Mouse (Mus musculus): ENCODE data around the gene Anks1b. TPM values are rescaled to one million over a fixed set of nuclear protein-coding genes. Genes with fewer than 3 reads are reported as not detected.

Anks1b gene
- polyA plus RNA-seq, 1 experiment from 2014 or later = 0.71 TPM

GRCm38 (mm10) chr10:90934678-90935077, 1061.4 kb downstream of the Anks1b start:
- Histone ChIP-seq H3K27ac (ENCODE audit: low read length) (no peak overlapping the region), H3K27me3 (replicated peaks; ENCODE audit: control insufficient read depth, insufficient read depth, low read length) (no peaks in the 10 kb centered on the region), H3K36me3 (ENCODE audit: control insufficient read depth, insufficient read depth, low read length) (no peaks in the 10 kb centered on the region), H3K4me1 (ENCODE audit: control insufficient read depth, insufficient read depth, low read length) (no peaks in the 10 kb centered on the region), H3K9me3 (ENCODE audit: control insufficient read depth, low read length) (no peaks in the 10 kb centered on the region), H3K4me3 (ENCODE audit: low read length) (no peak overlapping the region), H3K4me2 (ENCODE audit: low read depth, low read length) (no peak overlapping the region), H3K9ac (ENCODE audit: low read depth, low read length) (no peak overlapping the region)
- no peak for ATAC-seq
- WGBS = 55% methylated on average over 13 of the region's 13 CpGs

GRCm38 (mm10) chr10:90937721-90938460, 1064.6 kb downstream of the Anks1b start:
- H3K9me3 ChIP-seq (ENCODE audit: control insufficient read depth, low read length) = no peaks in the 10 kb centered on the region
- no peak overlapping the region for H3K4me2 ChIP-seq (ENCODE audit: low read depth, low read length)
- H3K9ac ChIP-seq (ENCODE audit: low read depth, low read length) = no peak overlapping the region
- no peaks in the 10 kb centered on the region for H3K4me1 ChIP-seq (ENCODE audit: control insufficient read depth, insufficient read depth, low read length)
- H3K36me3 ChIP-seq (ENCODE audit: control insufficient read depth, insufficient read depth, low read length) = no peaks in the 10 kb centered on the region
- no peak overlapping the region for H3K27ac ChIP-seq (ENCODE audit: low read length)
- H3K27me3 ChIP-seq (replicated peaks; ENCODE audit: control insufficient read depth, insufficient read depth, low read length) = no peaks in the 10 kb centered on the region
- H3K4me3 ChIP-seq (ENCODE audit: low read length) = no peak overlapping the region
- 83% methylated on average over 5 of the region's 5 CpGs for WGBS
- ATAC-seq = no peak

- Histone ChIP-seq H3K36me3 (ENCODE audit: control insufficient read depth, insufficient read depth, low read length) (no peaks in the 10 kb centered on the region), H3K27ac (ENCODE audit: low read length) (no peak overlapping the region), H3K9me3 (ENCODE audit: control insufficient read depth, low read length) (no peaks in the 10 kb centered on the region), H3K4me3 (ENCODE audit: low read length) (no peak overlapping the region), H3K27me3 (replicated peaks; ENCODE audit: control insufficient read depth, insufficient read depth, low read length) (no peaks in the 10 kb centered on the region), H3K4me2 (ENCODE audit: low read depth, low read length) (no peak overlapping the region), H3K9ac (ENCODE audit: low read depth, low read length) (no peak overlapping the region), H3K4me1 (ENCODE audit: control insufficient read depth, insufficient read depth, low read length) (no peaks in the 10 kb centered on the region)
- WGBS = 77% methylated on average over 15 of the region's 15 CpGs
- ATAC-seq = no peak
Observed at GRCm38 (mm10) chr10:90940521-90941520, 1067.5 kb downstream of the Anks1b start.

GRCm38 (mm10) chr10:90942001-90942700, 1068.8 kb downstream of the Anks1b start:
- no peak overlapping the region for H3K27ac ChIP-seq (ENCODE audit: low read length)
- no peak overlapping the region for H3K4me2 ChIP-seq (ENCODE audit: low read depth, low read length)
- no peaks in the 10 kb centered on the region for H3K27me3 ChIP-seq (replicated peaks; ENCODE audit: control insufficient read depth, insufficient read depth, low read length)
- ATAC-seq = no peak
- 84% methylated on average over 14 of the region's 14 CpGs for WGBS
- H3K4me3 ChIP-seq (ENCODE audit: low read length) = no peak overlapping the region
- H3K36me3 ChIP-seq (ENCODE audit: control insufficient read depth, insufficient read depth, low read length) = no peaks in the 10 kb centered on the region
- H3K9ac ChIP-seq (ENCODE audit: low read depth, low read length) = no peak overlapping the region
- no peaks in the 10 kb centered on the region for H3K9me3 ChIP-seq (ENCODE audit: control insufficient read depth, low read length)
- H3K4me1 ChIP-seq (ENCODE audit: control insufficient read depth, insufficient read depth, low read length) = no peaks in the 10 kb centered on the region

- ATAC-seq = no peak
- Histone ChIP-seq H3K36me3 (ENCODE audit: control insufficient read depth, insufficient read depth, low read length) (no peaks in the 10 kb centered on the region), H3K27ac (ENCODE audit: low read length) (no peak overlapping the region), H3K27me3 (replicated peaks; ENCODE audit: control insufficient read depth, insufficient read depth, low read length) (no peaks in the 10 kb centered on the region), H3K9me3 (ENCODE audit: control insufficient read depth, low read length) (no peaks in the 10 kb centered on the region), H3K4me2 (ENCODE audit: low read depth, low read length) (no peak overlapping the region), H3K9ac (ENCODE audit: low read depth, low read length) (no peak overlapping the region), H3K4me1 (ENCODE audit: control insufficient read depth, insufficient read depth, low read length) (no peaks in the 10 kb centered on the region), H3K4me3 (ENCODE audit: low read length) (no peak overlapping the region)
- WGBS = 86% methylated on average over 6 of the region's 6 CpGs
Observed at GRCm38 (mm10) chr10:90947043-90947442, 1073.7 kb downstream of the Anks1b start.

- WGBS = 88% methylated on average over 18 of the region's 18 CpGs
- H3K36me3 ChIP-seq (ENCODE audit: control insufficient read depth, insufficient read depth, low read length) = no peaks in the 10 kb centered on the region
- H3K9me3 ChIP-seq (ENCODE audit: control insufficient read depth, low read length) = no peaks in the 10 kb centered on the region
- no peak overlapping the region for H3K9ac ChIP-seq (ENCODE audit: low read depth, low read length)
- no peaks in the 10 kb centered on the region for H3K4me1 ChIP-seq (ENCODE audit: control insufficient read depth, insufficient read depth, low read length)
- no peak for ATAC-seq
- H3K4me3 ChIP-seq (ENCODE audit: low read length) = no peak overlapping the region
- H3K27me3 ChIP-seq (replicated peaks; ENCODE audit: control insufficient read depth, insufficient read depth, low read length) = no peaks in the 10 kb centered on the region
- no peak overlapping the region for H3K27ac ChIP-seq (ENCODE audit: low read length)
- H3K4me2 ChIP-seq (ENCODE audit: low read depth, low read length) = no peak overlapping the region
Observed at GRCm38 (mm10) chr10:90947608-90948373, 1074.5 kb downstream of the Anks1b start.

- H3K4me2 ChIP-seq (ENCODE audit: low read depth, low read length) = no peak overlapping the region
- no peak overlapping the region for H3K4me3 ChIP-seq (ENCODE audit: low read length)
- no peaks in the 10 kb centered on the region for H3K9me3 ChIP-seq (ENCODE audit: control insufficient read depth, low read length)
- no peak overlapping the region for H3K27ac ChIP-seq (ENCODE audit: low read length)
- no peaks in the 10 kb centered on the region for H3K27me3 ChIP-seq (replicated peaks; ENCODE audit: control insufficient read depth, insufficient read depth, low read length)
- ATAC-seq = no peak
- WGBS = 86% methylated on average over 15 of the region's 15 CpGs
- H3K9ac ChIP-seq (ENCODE audit: low read depth, low read length) = no peak overlapping the region
- no peaks in the 10 kb centered on the region for H3K36me3 ChIP-seq (ENCODE audit: control insufficient read depth, insufficient read depth, low read length)
- no peaks in the 10 kb centered on the region for H3K4me1 ChIP-seq (ENCODE audit: control insufficient read depth, insufficient read depth, low read length)
Observed at GRCm38 (mm10) chr10:90953103-90953709, 1079.9 kb downstream of the Anks1b start.

GRCm38 (mm10) chr10:90953821-90954220, 1080.5 kb downstream of the Anks1b start:
- 65% methylated on average over 6 of the region's 6 CpGs for WGBS
- no peak overlapping the region for H3K27ac ChIP-seq (ENCODE audit: low read length)
- no peaks in the 10 kb centered on the region for H3K36me3 ChIP-seq (ENCODE audit: control insufficient read depth, insufficient read depth, low read length)
- H3K4me2 ChIP-seq (ENCODE audit: low read depth, low read length) = no peak overlapping the region
- H3K9ac ChIP-seq (ENCODE audit: low read depth, low read length) = no peak overlapping the region
- ATAC-seq = no peak
- H3K4me1 ChIP-seq (ENCODE audit: control insufficient read depth, insufficient read depth, low read length) = no peaks in the 10 kb centered on the region
- no peaks in the 10 kb centered on the region for H3K27me3 ChIP-seq (replicated peaks; ENCODE audit: control insufficient read depth, insufficient read depth, low read length)
- H3K4me3 ChIP-seq (ENCODE audit: low read length) = no peak overlapping the region
- H3K9me3 ChIP-seq (ENCODE audit: control insufficient read depth, low read length) = no peaks in the 10 kb centered on the region
